Mouse (Mus musculus) yolk sac, embryonic 10.5 days (tissue): ENCODE data around the gene Gm29427.

Experiments
- DNase-seq: peaks from one replicate; pipeline ENCODE4 v3.0.0-alpha.2; 2017; ENCODE audit warnings: low spot score

Gene Gm29427

GRCm38 (mm10) chr1:130715561-130716217, at the start of gene Gm29427:
Gm29427 (minus strand) TSS chr1:130715799.
- peak; percentile 96 for DNase-seq

GRCm38 (mm10) chr1:130764027-130764461, 48.4 kb upstream of the Gm29427 start:
- DNase-seq: peak; percentile 38

- no peak for DNase-seq
Measured at GRCm38 (mm10) chr1:130762045-130762760, 46.6 kb upstream of the Gm29427 start.

- no peak for DNase-seq
Measured at GRCm38 (mm10) chr1:130761597-130761996, 46.0 kb upstream of the Gm29427 start.

GRCm38 (mm10) chr1:130759689-130760088, 44.1 kb upstream of the Gm29427 start:
- no peak for DNase-seq

- DNase-seq: no peak
Measured at GRCm38 (mm10) chr1:130746819-130747218, 31.2 kb upstream of the Gm29427 start.

GRCm38 (mm10) chr1:130745591-130745990, 30.0 kb upstream of the Gm29427 start:
- DNase-seq: no peak

GRCm38 (mm10) chr1:130744961-130745360, 29.4 kb upstream of the Gm29427 start:
- no peak for DNase-seq

GRCm38 (mm10) chr1:130744217-130744616, 28.6 kb upstream of the Gm29427 start:
- no peak for DNase-seq

- no peak for DNase-seq
Measured at GRCm38 (mm10) chr1:130743775-130744174, 28.2 kb upstream of the Gm29427 start.

GRCm38 (mm10) chr1:130742201-130742600, 26.6 kb upstream of the Gm29427 start:
- DNase-seq: no peak

- peak; percentile 58 for DNase-seq
Measured at GRCm38 (mm10) chr1:130740781-130741720, 25.5 kb upstream of the Gm29427 start.

GRCm38 (mm10) chr1:130740227-130740648, 24.6 kb upstream of the Gm29427 start:
- DNase-seq: no peak

GRCm38 (mm10) chr1:130739636-130740035, 24.0 kb upstream of the Gm29427 start:
- no peak for DNase-seq

GRCm38 (mm10) chr1:130738551-130739106, 23.0 kb upstream of the Gm29427 start:
- DNase-seq: peak; percentile 54

- DNase-seq: no peak
Measured at GRCm38 (mm10) chr1:130737916-130738315, 22.3 kb upstream of the Gm29427 start.

GRCm38 (mm10) chr1:130737411-130737881, 21.8 kb upstream of the Gm29427 start:
- DNase-seq: no peak

GRCm38 (mm10) chr1:130734852-130735251, 19.3 kb upstream of the Gm29427 start:
- DNase-seq: no peak

- no peak for DNase-seq
Measured at GRCm38 (mm10) chr1:130734452-130734851, 18.9 kb upstream of the Gm29427 start.

- peak; percentile 47 for DNase-seq
Measured at GRCm38 (mm10) chr1:130733671-130734070, 18.1 kb upstream of the Gm29427 start.

- DNase-seq: no peak
Measured at GRCm38 (mm10) chr1:130732706-130733658, 17.4 kb upstream of the Gm29427 start.
